Mouse (Mus musculus) thymus, adult 2 months (tissue): ENCODE measurements around the gene Abcg8.

Source experiments
- CTCF ChIP-seq: fragments of 200-500 bp; IDR thresholded peaks from 2 replicates; pipeline ENCODE4 v1.5.1; 2012; ENCODE audit warnings: mild to moderate bottlenecking, control low read depth, low read length, moderate library complexity, borderline replicate concordance; ENCODE audit not compliant: control insufficient read depth, poor library complexity, insufficient read depth; ENCODE audit errors: extremely low read depth
- POLR2A ChIP-seq: fragments of 200-500 bp; IDR thresholded peaks from 2 replicates; pipeline ENCODE4 v1.6.1; 2012; ENCODE audit warnings: mild to moderate bottlenecking, low read length, control low read depth, moderate library complexity; ENCODE audit not compliant: control insufficient read depth, poor library complexity, insufficient read depth; ENCODE audit errors: extremely low read depth

- TF ChIP-seq POLR2A (no peak), CTCF (no peak)
Measured at GRCm38 (mm10) chr17:84747212-84747611, 71.1 kb downstream of the Abcg8 start.
